Mouse (Mus musculus): ENCODE data around the gene Stpg3. TPM values are rescaled to one million over a fixed set of nuclear protein-coding genes. Genes with fewer than 3 reads are reported as not detected.

Stpg3 gene
- polyA plus RNA-seq, 1 experiment from 2014 or later, result not detected

DNA sequence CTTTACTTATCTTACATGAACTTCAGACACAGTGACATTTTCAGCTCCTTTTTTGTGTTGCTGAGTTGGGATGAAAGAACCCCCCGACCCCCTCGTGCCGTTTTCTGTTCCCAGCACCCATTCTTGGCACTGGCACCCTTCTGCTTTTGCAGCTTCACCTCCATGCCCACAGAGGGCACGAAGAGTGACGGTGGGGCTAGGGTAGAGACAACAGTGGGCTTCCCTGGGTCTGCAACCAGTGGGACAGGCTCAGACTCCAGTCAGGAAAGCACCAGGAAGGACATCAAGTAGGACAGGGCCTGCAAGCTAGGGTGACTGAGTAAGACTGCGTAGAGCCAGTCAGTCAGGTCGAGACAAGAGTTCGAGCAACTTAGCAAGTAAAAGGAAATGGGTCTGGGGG is 25.9 kb upstream of the Stpg3 start:
- no peaks in the 10 kb centered on the region for H3K9me3 ChIP-seq (replicated peaks; ENCODE audit: control insufficient read depth, low read length)
- H3K4me2 ChIP-seq (ENCODE audit: low read length), result peak overlapping the region; percentile 93
- DNase-seq (ENCODE audit: low spot score) (no peak), ATAC-seq (no peak; the same call in 1 of the 2 replicates)
- H3K4me1 ChIP-seq (ENCODE audit: control insufficient read depth, insufficient read depth, low read length), result peaks cover 15% of the 10 kb centered on the region
- peak overlapping the region; percentile 66; the same call in 1 of the 2 replicates for H3K4me3 ChIP-seq (ENCODE audit: low read depth, low read length)
- WGBS, result 47% methylated on average over 8 of the region's 8 CpGs
- no peaks in the 10 kb centered on the region for H3K27me3 ChIP-seq (replicated peaks; ENCODE audit: control insufficient read depth, insufficient read depth, low read length)
- H3K36me3 ChIP-seq (ENCODE audit: control insufficient read depth, insufficient read depth, low read length), result peaks cover 11% of the 10 kb centered on the region; the same call in 1 of the 2 replicates
- H3K27ac ChIP-seq (ENCODE audit: low read depth, low read length), result no peak overlapping the region
- peak overlapping the region; percentile 56; the same call in 1 of the 2 replicates for H3K9ac ChIP-seq (ENCODE audit: low read length)

- Histone ChIP-seq H3K36me3 (ENCODE audit: control insufficient read depth, insufficient read depth, low read length) (peaks cover 6% of the 10 kb centered on the region; the same call in 1 of the 2 replicates), H3K4me2 (ENCODE audit: low read length) (no peak overlapping the region), H3K9ac (ENCODE audit: low read length) (no peak overlapping the region), H3K9me3 (replicated peaks; ENCODE audit: control insufficient read depth, low read length) (no peaks in the 10 kb centered on the region), H3K4me1 (ENCODE audit: control insufficient read depth, insufficient read depth, low read length) (peaks cover 15% of the 10 kb centered on the region), H3K27me3 (replicated peaks; ENCODE audit: control insufficient read depth, insufficient read depth, low read length) (no peaks in the 10 kb centered on the region), H3K27ac (ENCODE audit: low read depth, low read length) (no peak overlapping the region), H3K4me3 (ENCODE audit: low read depth, low read length) (no peak overlapping the region)
- WGBS, result 93% methylated on average over 3 of the region's 3 CpGs
- ATAC-seq (no peak), DNase-seq (ENCODE audit: low spot score) (no peak)
Observed at GRCm38 (mm10) chr2:25239766-25240165, 25.3 kb upstream of the Stpg3 start.

DNA sequence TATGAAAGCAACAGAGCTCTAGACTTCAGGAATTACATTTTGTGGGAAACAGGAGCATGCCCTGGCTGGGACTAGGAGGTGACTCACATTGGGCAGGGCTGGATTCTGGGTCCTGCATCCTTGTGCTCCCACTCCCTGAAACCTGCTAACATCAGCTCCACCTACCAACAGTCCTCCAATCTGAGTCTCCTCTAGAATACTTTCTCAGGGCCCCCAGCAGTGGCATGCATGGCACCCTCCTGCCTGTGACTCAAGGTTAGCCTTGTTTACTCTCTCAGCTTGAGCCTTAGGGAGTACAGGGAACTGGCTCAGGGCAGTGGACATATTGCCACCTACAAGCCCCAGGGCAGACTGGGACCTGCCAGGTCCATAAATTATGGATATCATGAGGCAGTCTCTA is 23.7 kb upstream of the Stpg3 start:
- no peaks in the 10 kb centered on the region for H3K9me3 ChIP-seq (replicated peaks; ENCODE audit: control insufficient read depth, low read length)
- H3K4me1 ChIP-seq (ENCODE audit: control insufficient read depth, insufficient read depth, low read length), result peaks cover 15% of the 10 kb centered on the region
- ATAC-seq (no peak), DNase-seq (ENCODE audit: low spot score) (no peak)
- no peak overlapping the region for H3K27ac ChIP-seq (ENCODE audit: low read depth, low read length)
- H3K36me3 ChIP-seq (ENCODE audit: control insufficient read depth, insufficient read depth, low read length), result no peaks in the 10 kb centered on the region
- no peak overlapping the region for H3K4me2 ChIP-seq (ENCODE audit: low read length)
- H3K9ac ChIP-seq (ENCODE audit: low read length), result no peak overlapping the region
- H3K27me3 ChIP-seq (replicated peaks; ENCODE audit: control insufficient read depth, insufficient read depth, low read length), result no peaks in the 10 kb centered on the region
- no peak overlapping the region for H3K4me3 ChIP-seq (ENCODE audit: low read depth, low read length)

GRCm38 (mm10) chr2:25237522-25237921 is 23.1 kb upstream of the Stpg3 start:
- Histone ChIP-seq H3K4me1 (ENCODE audit: control insufficient read depth, insufficient read depth, low read length) (peaks cover 13% of the 10 kb centered on the region), H3K9me3 (replicated peaks; ENCODE audit: control insufficient read depth, low read length) (no peaks in the 10 kb centered on the region), H3K4me2 (ENCODE audit: low read length) (no peak overlapping the region), H3K36me3 (ENCODE audit: control insufficient read depth, insufficient read depth, low read length) (no peaks in the 10 kb centered on the region), H3K9ac (ENCODE audit: low read length) (no peak overlapping the region), H3K27ac (ENCODE audit: low read depth, low read length) (no peak overlapping the region), H3K27me3 (replicated peaks; ENCODE audit: control insufficient read depth, insufficient read depth, low read length) (no peaks in the 10 kb centered on the region), H3K4me3 (ENCODE audit: low read depth, low read length) (no peak overlapping the region)
- 64% methylated on average over 4 of the region's 4 CpGs for WGBS
- ATAC-seq, result no peak
- no peak for DNase-seq (ENCODE audit: low spot score)

DNA sequence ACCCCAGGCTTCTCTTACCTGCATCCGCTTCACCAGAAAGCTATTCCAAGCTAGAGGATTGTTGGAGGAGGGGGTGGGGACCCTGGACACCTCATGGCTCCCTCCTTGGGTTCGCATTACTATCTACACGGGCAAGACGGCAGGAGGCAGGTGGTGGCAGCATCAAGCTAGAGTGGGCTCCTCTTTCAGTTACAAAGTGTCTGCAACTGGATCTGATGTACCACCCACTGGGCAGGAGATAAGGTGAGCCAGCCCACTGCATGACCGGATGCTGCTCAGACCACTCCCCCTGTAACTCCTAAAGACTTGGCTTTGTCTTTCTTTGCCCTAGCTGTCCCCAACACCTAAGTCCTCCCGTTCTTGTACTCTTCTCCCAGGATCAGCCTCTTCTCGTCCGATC is 22.2 kb upstream of the Stpg3 start, which contains the start of gene Rnf224:
TSS of gene Rnf224 (minus strand) at position 174 of the 400 bp plus-strand sequence.
- ATAC-seq, result no peak
- Histone ChIP-seq H3K36me3 (ENCODE audit: control insufficient read depth, insufficient read depth, low read length) (no peaks in the 10 kb centered on the region), H3K9ac (ENCODE audit: low read length) (no peak within 1 kb of the TSS), H3K4me2 (ENCODE audit: low read length) (no peak within 1 kb of the TSS), H3K9me3 (replicated peaks; ENCODE audit: control insufficient read depth, low read length) (no peaks in the 10 kb centered on the region), H3K4me3 (ENCODE audit: low read depth, low read length) (no peak within 1 kb of the TSS), H3K27ac (ENCODE audit: low read depth, low read length) (no peak within 1 kb of the TSS), H3K27me3 (replicated peaks; ENCODE audit: control insufficient read depth, insufficient read depth, low read length) (no peaks in the 10 kb centered on the region), H3K4me1 (ENCODE audit: control insufficient read depth, insufficient read depth, low read length) (peaks cover 10% of the 10 kb centered on the region)
- WGBS, result 34% methylated on average over 8 of the region's 8 CpGs
- DNase-seq (ENCODE audit: low spot score), result no peak

DNA sequence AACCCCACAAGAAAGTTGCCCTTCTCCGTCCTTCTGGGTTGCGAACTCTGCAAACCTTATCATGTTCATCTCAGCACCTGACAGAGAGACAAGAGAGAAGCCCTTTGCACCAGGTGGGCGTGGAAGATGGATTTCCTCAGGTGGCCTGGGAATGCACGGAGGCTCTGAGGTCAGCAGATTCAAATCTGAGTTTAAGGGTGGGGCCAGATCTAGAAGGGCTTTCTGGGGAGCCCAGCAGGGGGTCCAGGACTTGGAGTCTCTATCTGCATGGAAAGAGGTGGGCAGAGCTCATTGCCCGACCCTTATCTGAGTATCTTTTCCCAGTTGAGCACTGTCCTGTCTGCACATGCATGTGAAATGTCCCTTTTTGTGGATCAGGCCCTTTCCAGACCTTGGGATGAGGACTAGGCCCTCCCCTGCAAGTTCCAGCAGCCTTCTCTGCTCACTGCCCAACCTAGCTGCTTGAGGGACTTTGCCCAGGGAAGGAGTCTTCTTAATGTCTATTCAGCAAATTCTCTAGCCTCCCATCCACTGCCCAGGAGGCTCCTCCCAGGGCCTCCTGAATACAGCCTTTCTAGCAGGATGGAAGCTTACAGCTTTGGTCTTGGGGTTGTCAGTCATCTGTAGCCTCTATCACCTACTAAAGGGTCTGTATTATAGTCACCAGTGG is 20.2 kb upstream of the Stpg3 start:
- WGBS, result 74% methylated on average over 5 of the region's 5 CpGs
- Histone ChIP-seq H3K9me3 (replicated peaks; ENCODE audit: control insufficient read depth, low read length) (no peaks in the 10 kb centered on the region), H3K4me1 (ENCODE audit: control insufficient read depth, insufficient read depth, low read length) (no peaks in the 10 kb centered on the region), H3K27me3 (replicated peaks; ENCODE audit: control insufficient read depth, insufficient read depth, low read length) (no peaks in the 10 kb centered on the region), H3K4me3 (ENCODE audit: low read depth, low read length) (no peak overlapping the region), H3K4me2 (ENCODE audit: low read length) (no peak overlapping the region), H3K9ac (ENCODE audit: low read length) (no peak overlapping the region), H3K36me3 (ENCODE audit: control insufficient read depth, insufficient read depth, low read length) (no peaks in the 10 kb centered on the region), H3K27ac (ENCODE audit: low read depth, low read length) (no peak overlapping the region)
- ATAC-seq (no peak), DNase-seq (ENCODE audit: low spot score) (no peak)

DNA sequence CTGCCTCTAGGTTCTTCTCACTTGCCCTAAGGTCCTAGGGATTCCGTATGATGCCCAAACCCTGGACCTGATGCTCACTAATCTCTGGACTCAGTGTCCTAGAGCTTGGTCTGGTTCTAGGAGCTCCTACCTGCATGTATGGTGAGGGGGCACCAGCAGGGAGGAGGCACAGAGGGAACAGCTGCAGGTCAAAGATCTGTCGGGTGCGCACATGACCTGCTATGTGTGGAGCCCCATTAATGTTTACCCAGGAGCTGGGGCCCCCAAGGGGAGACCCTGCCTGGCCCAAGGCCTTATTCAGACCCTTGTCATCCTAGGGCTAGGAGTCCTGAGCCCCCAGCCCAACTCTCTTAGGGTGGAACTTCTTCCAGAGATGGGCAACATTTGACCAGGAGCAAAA is 19.6 kb upstream of the Stpg3 start, which contains the start of gene Slc34a3:
TSS of gene Slc34a3 (minus strand) at position 315 of the 400 bp plus-strand sequence.
- H3K4me2 ChIP-seq (ENCODE audit: low read length), result no peak within 1 kb of the TSS
- no peaks in the 10 kb centered on the region for H3K4me1 ChIP-seq (ENCODE audit: control insufficient read depth, insufficient read depth, low read length)
- H3K27ac ChIP-seq (ENCODE audit: low read depth, low read length), result no peak within 1 kb of the TSS
- no peak within 1 kb of the TSS for H3K4me3 ChIP-seq (ENCODE audit: low read depth, low read length)
- ATAC-seq (no peak), DNase-seq (ENCODE audit: low spot score) (no peak)
- H3K9ac ChIP-seq (ENCODE audit: low read length), result no peak within 1 kb of the TSS
- H3K9me3 ChIP-seq (replicated peaks; ENCODE audit: control insufficient read depth, low read length), result no peaks in the 10 kb centered on the region
- 90% methylated on average over 3 of the region's 3 CpGs for WGBS
- no peaks in the 10 kb centered on the region for H3K36me3 ChIP-seq (ENCODE audit: control insufficient read depth, insufficient read depth, low read length)
- no peaks in the 10 kb centered on the region for H3K27me3 ChIP-seq (replicated peaks; ENCODE audit: control insufficient read depth, insufficient read depth, low read length)

DNA sequence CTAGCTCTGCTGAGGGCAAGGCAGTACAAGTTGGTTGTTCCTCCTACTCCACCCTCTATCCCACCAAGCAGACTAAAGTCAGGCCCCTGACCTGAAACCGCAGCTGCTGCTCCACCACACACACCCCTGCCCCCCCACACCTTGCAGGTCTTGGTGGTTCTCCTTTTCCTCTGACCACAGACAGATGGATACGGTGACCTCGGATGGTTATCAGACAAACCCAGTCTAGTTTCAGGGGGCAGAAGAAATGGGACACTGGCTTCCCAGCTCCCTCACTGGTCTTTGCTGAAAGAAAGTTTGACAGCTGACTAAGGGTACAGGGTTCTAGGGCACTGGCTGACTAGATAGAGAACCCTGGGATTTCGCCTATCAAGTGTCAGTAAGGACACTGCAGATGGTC is 19.0 kb upstream of the Stpg3 start:
- no peaks in the 10 kb centered on the region for H3K36me3 ChIP-seq (ENCODE audit: control insufficient read depth, insufficient read depth, low read length)
- no peak for ATAC-seq
- H3K4me1 ChIP-seq (ENCODE audit: control insufficient read depth, insufficient read depth, low read length), result no peaks in the 10 kb centered on the region
- no peak for DNase-seq (ENCODE audit: low spot score)
- H3K9me3 ChIP-seq (replicated peaks; ENCODE audit: control insufficient read depth, low read length), result no peaks in the 10 kb centered on the region
- H3K4me3 ChIP-seq (ENCODE audit: low read depth, low read length), result no peak overlapping the region
- no peak overlapping the region for H3K9ac ChIP-seq (ENCODE audit: low read length)
- no peak overlapping the region for H3K27ac ChIP-seq (ENCODE audit: low read depth, low read length)
- WGBS, result 81% methylated on average over 4 of the region's 4 CpGs
- no peak overlapping the region for H3K4me2 ChIP-seq (ENCODE audit: low read length)
- no peaks in the 10 kb centered on the region for H3K27me3 ChIP-seq (replicated peaks; ENCODE audit: control insufficient read depth, insufficient read depth, low read length)

GRCm38 (mm10) chr2:25231038-25231437 is 16.6 kb upstream of the Stpg3 start:
- Histone ChIP-seq H3K4me3 (ENCODE audit: low read depth, low read length) (no peak overlapping the region), H3K9ac (ENCODE audit: low read length) (no peak overlapping the region), H3K4me1 (ENCODE audit: control insufficient read depth, insufficient read depth, low read length) (no peaks in the 10 kb centered on the region), H3K9me3 (replicated peaks; ENCODE audit: control insufficient read depth, low read length) (no peaks in the 10 kb centered on the region), H3K36me3 (ENCODE audit: control insufficient read depth, insufficient read depth, low read length) (no peaks in the 10 kb centered on the region), H3K27me3 (replicated peaks; ENCODE audit: control insufficient read depth, insufficient read depth, low read length) (no peaks in the 10 kb centered on the region), H3K4me2 (ENCODE audit: low read length) (no peak overlapping the region), H3K27ac (ENCODE audit: low read depth, low read length) (no peak overlapping the region)
- WGBS, result 49% methylated on average over 12 of the region's 12 CpGs
- DNase-seq (ENCODE audit: low spot score) (no peak), ATAC-seq (no peak)

Measured in forebrain, embryonic 14.5 days (tissue).